Mouse (Mus musculus) embryonic stem cell, embryonic (primary cell): ENCODE measurements around the gene Ccz1.

Source experiments
- CTCF ChIA-PET, 4 experiments: fragments of 300-600 bp in 2 of 4; fragments of 350-600 bp in 2 of 4; sonication (Branson Sonifier 250); formaldehyde crosslinking; loops; one replicate each; lab custom pipeline; 2022; ENCODE audit warnings: inconsistent platforms in 2 of 4; lab: Charles Lee
- POLR2A ChIA-PET, 4 experiments: fragments of 300-600 bp in 2 of 4; fragments of 350-600 bp in 2 of 4; sonication (Branson Sonifier 250); formaldehyde crosslinking; loops; one replicate each; lab custom pipeline; 2022; ENCODE audit warnings: antibody characterized with exemption in 4 of 4, inconsistent platforms in 1 of 4; lab: Charles Lee

Gene Ccz1

DNA sequence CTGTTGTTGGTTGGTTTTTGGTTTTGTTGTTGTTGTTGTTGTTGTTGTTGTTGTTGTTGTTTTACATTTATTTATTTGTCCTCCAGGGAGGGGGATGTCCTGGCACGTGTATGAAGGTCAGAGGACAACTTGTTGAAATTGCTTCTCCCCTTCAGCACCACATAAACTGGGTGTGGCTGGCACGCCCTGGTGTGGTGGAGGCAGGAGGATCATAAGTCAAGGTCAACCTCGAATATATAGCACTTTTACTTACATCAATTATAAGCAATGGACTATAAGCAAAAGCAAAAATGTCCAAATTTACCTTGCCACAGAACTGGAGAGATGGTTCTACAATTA is 604 bp upstream of the Ccz1 start:
- ChIA-PET CTCF (interaction anchor here (0.7 to 1.4 kb wide), 4 partner anchors 23 to 236 kb away, joined by 3 to 6 read pairs (median 3); no protein-coding TSS in a partner anchor), POLR2A (interaction anchor here (0.5 to 1.7 kb wide), 31 partner anchors 8 to 306 kb away, joined by 3 to 12 read pairs (median 4); partner anchors contain the start of genes Aimp2 (in 2 of the 4), Ocm (in 2 of the 4), Pms2 (in 2 of the 4) and Lmtk2 (in 1 of the 4))

DNA sequence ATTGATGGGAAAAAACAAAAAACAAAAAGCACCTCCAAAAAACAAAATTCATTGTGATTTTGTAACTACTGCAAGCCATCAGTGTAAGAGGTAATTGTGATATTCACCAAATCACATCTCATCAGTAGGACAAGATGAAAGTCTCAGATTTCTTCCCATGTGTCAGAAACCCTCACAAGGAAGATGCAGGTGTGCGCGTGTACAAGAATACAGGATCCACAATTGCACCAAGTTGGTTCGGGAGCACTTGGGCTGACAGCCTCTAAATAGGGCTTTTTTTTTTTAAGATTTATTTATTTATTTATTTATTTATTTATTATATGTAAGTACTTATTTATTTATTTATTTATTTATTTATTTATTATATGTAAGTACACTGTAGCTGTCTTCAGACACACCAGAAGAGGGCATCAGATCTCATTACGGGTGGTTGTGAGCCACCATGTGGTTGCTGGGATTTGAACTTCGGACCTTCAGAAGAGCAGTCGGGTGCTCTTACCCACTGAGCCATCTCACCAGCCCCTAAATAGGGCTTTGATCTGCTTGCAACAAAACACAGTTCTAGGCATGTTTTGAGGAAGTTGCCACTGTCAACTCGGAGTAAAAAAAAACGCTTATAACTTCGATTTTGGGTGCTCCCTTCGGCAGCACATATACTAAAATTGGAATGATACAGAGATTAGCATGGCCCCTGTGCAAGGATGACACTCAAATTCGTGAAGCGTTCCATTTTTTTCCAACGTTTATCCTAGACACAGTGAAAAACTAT is 1.1 kb downstream of the Ccz1 start:
- CTCF ChIA-PET: interaction anchor here in 1 of 4 experiments (1.4 kb wide), 1 partner anchor 194 kb away, joined by 6 read pairs; no protein-coding TSS in a partner anchor

DNA sequence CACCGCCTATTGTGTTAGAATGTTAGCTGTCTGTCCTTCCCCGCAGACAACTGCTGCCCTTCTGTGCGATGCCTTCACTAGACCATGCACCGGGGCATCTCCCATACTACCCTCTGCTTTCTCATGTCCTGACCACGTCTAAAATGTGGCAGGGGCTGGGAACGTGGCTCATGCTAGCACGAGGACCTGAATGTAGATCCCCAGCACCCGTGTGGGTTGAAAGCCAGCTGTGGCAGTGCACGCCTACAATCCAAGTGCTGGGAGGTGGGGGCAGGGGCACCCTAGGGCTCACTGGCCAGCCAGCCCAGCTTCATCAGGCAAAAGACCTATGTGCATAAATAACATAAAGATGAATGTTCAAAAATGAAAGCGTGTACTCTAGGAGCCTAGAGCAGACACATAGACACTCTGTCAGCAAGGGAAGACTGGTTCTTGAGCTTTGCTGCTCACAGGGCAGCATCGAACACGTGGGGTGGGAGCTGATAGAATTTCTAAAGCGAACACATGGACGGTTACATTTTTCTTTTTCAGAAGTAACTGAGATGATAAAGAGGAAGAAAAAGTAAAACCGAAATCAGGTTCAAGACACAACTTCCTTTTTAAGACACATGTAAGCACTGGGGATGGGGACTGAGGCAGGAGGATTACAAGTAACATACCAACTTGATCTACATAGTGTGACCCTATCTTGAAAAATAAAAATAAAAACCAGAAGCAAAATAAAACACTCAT is 12.1 kb downstream of the Ccz1 start:
- POLR2A ChIA-PET: interaction anchor here in 2 of 4 experiments (0.6 to 2.2 kb wide), 4 partner anchors 12 to 282 kb away, joined by 3 to 12 read pairs (median 6); partner anchors contain the start of gene Ccz1 (in 1 of the 2)

More for the DNA sequence above, 1.1 kb downstream of the Ccz1 start:
- POLR2A ChIA-PET: interaction anchor here in 2 of 4 experiments (1.2 to 1.5 kb wide), 8 partner anchors 8 to 92 kb away, joined by 3 to 12 read pairs (median 5); partner anchors contain the start of gene Lmtk2 (in 1 of the 2)

DNA sequence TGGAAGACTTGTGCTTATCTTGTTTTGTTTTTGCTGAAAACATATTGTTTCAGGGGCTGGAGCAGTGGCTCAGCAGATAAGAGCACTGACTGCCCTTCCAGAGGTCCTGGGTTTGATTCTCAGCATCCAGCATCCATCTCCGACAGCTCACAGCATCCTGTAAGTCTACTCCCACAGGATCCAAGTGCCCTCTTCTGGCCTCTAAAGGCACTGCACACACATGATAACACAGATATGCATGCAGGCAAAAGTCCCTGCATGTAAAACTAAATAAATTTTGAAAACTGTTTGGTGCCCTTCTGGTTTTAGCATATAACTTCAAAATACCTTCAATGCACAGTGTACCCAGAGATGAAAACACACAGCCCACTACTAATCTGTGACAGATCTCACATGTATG is 15.3 kb downstream of the Ccz1 start:
- ChIA-PET CTCF (interaction anchor here (0.5 to 2.1 kb wide), 42 partner anchors 9 to 922 kb away, joined by 3 to 16 read pairs (median 4); partner anchors contain the start of genes Rsph10b (in 2 of the 4), Aimp2 (in 1 of the 4), Pms2 (in 1 of the 4) and Usp42 (in 1 of the 4)), POLR2A (interaction anchor here (1.0 to 2.1 kb wide), 12 partner anchors 8 to 267 kb away, joined by 3 to 7 read pairs (median 4); partner anchors contain the start of genes Ccz1 (in 2 of the 4), Aimp2 (in 1 of the 4), Pms2 (in 1 of the 4) and Rsph10b (in 1 of the 4))

More for the DNA sequence above, 12.1 kb downstream of the Ccz1 start:
- CTCF ChIA-PET: no interaction called here

DNA sequence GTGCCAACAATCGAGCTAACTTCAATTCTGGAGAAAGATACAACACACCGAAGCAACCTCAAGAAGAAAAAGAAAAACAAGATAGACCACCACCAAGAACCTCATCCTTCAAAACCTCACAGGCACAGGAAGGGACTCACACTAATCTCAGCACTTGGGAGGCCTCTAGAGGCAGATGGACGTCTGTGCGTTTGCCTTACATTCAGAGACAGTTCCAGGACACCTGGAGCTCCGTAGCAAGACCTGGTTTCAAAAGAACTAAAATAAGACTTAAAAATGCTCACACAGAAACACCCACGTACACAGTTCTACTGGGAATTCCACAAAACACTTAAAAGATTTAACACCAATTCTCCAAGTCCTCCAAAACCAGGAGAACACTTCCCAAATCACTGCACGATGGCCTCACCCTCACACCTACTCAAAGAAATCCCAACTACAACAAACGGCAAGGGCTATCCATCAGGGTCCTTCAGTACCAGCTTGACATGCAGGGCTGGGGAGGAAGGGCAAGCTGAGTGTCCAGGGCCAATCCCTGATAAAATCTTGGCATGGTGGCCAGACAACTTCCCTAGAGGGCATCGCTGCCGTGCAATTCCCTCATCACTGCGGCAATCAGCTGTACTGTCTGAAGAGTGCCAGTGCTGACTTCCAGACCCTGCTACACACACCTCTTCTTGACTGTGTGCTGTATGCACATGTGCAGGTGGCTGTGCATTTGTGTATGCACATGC is 19.9 kb downstream of the Ccz1 start:
- ChIA-PET CTCF (interaction anchor here in 1 of 4 experiments (0.6 to 3.5 kb wide), 5 partner anchors 20 to 427 kb away, joined by 3 to 22 read pairs (median 4); partner anchors contain the start of gene Rsph10b), POLR2A (interaction anchor here in 2 of 4 experiments (0.7 to 2.6 kb wide), 6 partner anchors 9 to 292 kb away, joined by 3 to 12 read pairs (median 4); partner anchors contain the start of genes Ccz1 (in 1 of the 2) and Rsph10b (in 1 of the 2))

DNA sequence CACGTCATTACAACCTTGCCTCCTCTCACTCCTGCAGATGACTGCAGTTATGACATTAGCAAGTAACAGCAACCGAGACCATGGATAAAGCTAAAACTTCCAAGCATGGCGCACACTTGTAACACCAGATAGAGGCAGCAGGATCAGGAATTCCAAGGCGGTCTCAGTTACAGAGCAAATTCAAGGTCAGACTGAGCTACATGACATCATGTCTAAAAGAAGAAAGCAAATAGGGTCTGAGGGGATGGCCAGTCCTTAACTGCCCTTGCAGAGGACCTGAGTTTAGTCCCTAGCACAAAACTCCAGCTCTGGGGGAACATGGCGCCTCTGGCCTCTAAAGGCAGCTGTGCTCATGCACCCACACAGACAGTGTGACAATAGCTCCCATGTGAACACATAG is 20.8 kb downstream of the Ccz1 start:
- POLR2A ChIA-PET: interaction anchor here in 2 of 4 experiments (0.7 to 2.6 kb wide), 6 partner anchors 8 to 233 kb away, joined by 3 to 12 read pairs (median 4); partner anchors contain the start of genes Ccz1 (in 1 of the 2) and Rsph10b (in 1 of the 2)
- CTCF ChIA-PET: interaction anchor here in 2 of 4 experiments (0.6 to 3.5 kb wide), 3 partner anchors 19 to 426 kb away, joined by 3 to 22 read pairs (median 6); no protein-coding TSS in a partner anchor

DNA sequence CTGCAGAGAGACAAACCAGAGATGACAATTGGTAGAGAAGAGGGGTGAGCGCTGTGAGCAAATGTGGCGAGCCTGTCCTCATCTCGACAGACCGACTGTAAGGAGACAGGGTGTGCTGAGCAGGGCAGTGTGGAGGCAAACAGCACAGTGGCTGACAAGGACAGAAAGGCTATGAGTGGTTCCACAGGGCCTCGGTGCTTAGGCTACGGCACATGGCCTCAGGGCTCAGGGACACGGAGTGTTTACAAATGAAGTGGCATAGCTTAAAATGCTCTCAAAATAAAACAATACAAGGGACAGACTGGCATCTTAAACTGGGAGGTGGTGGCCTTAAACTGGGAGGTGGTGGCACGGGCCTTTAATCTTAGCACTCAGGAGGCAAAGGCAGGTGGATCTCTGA is 21.4 kb downstream of the Ccz1 start:
- ChIA-PET POLR2A (interaction anchor here in 3 of 4 experiments (1.0 to 3.7 kb wide), 6 partner anchors 8 to 197 kb away, joined by 3 to 16 read pairs (median 4); partner anchors contain the start of genes Bhlha15 (in 1 of the 3) and Ccz1 (in 1 of the 3)), CTCF (interaction anchor here in 1 of 4 experiments (1.0 to 3.5 kb wide), 2 partner anchors 19 to 22 kb away, joined by 3 to 22 read pairs; partner anchors contain the start of gene Ccz1)

DNA sequence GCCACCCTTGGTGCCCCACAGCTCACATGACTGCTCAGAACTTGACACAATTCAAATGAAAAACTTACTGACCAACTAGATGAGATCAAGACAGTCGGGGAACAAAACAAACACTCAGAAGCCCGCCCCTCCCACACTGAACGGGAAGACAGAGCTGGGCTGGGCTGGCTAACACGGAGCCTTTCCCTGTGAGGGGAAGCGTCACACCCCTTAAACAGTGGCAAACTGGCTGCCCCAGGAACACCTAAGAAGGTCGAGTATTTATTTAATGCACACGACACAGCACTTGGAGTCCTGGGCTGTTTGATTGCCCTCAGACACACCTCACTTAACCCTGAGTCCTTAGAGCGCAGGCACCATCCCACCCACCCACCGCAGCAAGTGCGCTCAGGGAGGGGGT is 22.0 kb downstream of the Ccz1 start:
- ChIA-PET POLR2A (interaction anchor here in 3 of 4 experiments (1.0 to 3.7 kb wide), 4 partner anchors 12 to 197 kb away, joined by 3 to 16 read pairs (median 4); partner anchors contain the start of genes Bhlha15 (in 1 of the 3) and Ccz1 (in 1 of the 3)), CTCF (interaction anchor here in 1 of 4 experiments (1.0 to 3.5 kb wide), 2 partner anchors 18 to 22 kb away, joined by 3 to 22 read pairs; partner anchors contain the start of gene Ccz1)

DNA sequence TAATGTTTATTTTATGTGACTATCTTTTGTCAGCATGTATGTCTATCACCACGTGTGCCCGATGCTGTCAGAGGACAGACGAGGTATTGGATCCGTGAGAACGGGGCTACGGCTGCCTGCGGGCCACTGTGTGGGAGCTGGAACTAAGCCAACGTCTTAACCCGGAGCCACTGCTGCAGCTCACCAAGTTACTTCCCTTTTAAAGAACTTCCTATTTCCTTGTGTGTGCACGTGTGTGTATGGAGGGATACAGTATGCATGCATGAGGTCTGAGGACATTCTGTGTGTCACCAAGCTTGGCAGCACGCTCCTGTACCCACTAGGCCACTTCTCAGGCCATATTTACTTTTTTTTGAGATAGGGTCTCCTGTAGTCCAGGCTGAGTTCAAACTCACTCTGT is 24.6 kb downstream of the Ccz1 start:
- CTCF ChIA-PET: interaction anchor here in 2 of 4 experiments (0.7 to 3.5 kb wide), 4 partner anchors 9 to 61 kb away, joined by 3 to 9 read pairs (median 7); no protein-coding TSS in a partner anchor
- POLR2A ChIA-PET: interaction anchor here in 1 of 4 experiments (0.6 to 3.7 kb wide), 4 partner anchors 9 to 244 kb away, joined by 3 to 16 read pairs (median 4); partner anchors contain the start of gene Ccz1

DNA sequence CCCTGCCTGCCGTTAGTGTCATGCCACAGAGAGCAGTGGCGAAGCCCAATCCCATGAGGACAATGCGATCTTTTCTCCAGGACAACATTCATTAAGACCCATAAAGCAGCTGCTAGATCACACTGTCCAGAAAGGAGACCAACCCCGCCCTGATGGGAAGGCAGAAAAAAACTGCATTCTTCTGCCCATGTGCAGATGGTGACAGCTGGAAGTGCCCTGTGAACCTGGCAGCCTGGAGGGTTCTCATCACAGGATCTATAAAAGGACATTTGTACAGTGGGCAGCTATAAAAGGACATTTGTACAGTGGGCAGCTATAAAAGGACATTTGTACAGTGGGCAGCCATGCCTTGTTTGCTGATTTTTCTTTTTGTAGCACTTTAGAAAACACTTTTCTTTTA is 25.6 kb downstream of the Ccz1 start:
- CTCF ChIA-PET: interaction anchor here in 3 of 4 experiments (0.6 to 3.5 kb wide), 4 partner anchors 10 to 46 kb away, joined by 3 to 9 read pairs (median 6); no protein-coding TSS in a partner anchor
- POLR2A ChIA-PET: interaction anchor here in 2 of 4 experiments (0.6 to 1.4 kb wide), 3 partner anchors 11 to 933 kb away, joined by 3 to 4 read pairs (median 3); no protein-coding TSS in a partner anchor

DNA sequence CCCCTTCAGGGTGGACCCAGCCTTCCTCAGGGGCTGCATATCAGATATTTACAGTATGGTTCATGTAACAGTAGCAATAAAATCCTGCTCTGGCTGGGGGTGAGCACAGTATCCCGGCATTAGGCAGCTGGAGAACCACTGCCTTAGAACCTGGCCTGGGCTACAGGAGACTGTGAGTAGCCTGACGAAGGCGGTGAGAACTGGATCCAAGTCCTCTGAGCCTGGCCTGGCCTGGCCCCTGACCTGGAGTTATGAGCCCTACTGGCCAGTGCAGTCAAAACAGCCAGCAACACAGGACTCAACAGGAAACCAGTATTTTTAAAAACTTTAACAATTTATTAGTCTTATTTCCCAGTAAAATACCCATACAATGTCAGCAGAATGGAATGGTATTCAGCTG is 27.1 kb downstream of the Ccz1 start:
- ChIA-PET POLR2A (interaction anchor here in 2 of 4 experiments (0.6 to 1.0 kb wide), 2 partner anchors 12 to 555 kb away, joined by 3 to 5 read pairs; no protein-coding TSS in a partner anchor), CTCF (interaction anchor here in 1 of 4 experiments (3.5 kb wide), 1 partner anchor 12 kb away, joined by 9 read pairs; no protein-coding TSS in a partner anchor)

DNA sequence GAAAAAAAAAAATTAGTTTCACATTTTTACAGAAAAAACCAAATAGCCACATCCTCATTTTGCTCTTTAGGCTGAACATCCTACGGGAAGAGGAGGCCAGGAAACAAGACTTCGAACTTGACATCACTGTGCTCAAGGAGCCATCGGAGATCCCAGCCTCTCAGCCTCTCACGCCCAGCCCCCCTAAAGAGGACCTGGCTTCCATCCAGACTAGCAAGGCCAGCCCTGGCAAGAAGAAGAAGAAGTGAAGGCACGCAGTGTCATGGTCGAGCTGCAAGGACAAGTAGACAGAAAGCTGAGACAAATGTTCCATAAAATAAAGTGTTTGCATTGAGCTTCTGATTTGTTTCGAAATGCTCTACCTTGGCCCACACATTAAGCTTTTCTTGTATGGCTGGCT is 29.3 kb downstream of the Ccz1 start:
- ChIA-PET CTCF (interaction anchor here in 3 of 4 experiments (0.6 kb wide), 3 partner anchors 9 to 403 kb away, joined by 3 to 6 read pairs (median 3); partner anchors contain the start of gene Ccz1 (in 1 of the 3)), POLR2A (interaction anchor here in 2 of 4 experiments (0.6 to 3.1 kb wide), 5 partner anchors 9 to 69 kb away, joined by 3 to 12 read pairs (median 3); partner anchors contain the start of gene Ccz1 (in 1 of the 2))

DNA sequence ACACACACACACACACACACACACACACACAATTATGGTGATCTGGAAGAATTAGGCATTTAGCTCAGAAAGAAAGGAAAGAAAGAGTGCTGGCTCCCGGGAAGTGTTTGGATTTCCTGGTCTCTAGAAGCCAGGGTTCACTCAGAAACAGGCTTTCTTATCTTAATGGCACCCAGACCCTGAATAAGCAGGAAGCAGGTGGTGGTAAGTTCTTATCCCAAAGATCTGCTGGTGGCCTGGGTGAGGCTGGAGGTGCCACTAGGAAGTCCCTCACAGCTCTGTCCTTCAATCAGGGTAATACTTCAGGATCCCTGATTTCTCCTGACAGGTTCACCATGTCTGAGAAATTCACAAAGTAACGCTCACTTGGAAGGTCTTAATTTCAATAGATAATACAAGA is 32.3 kb downstream of the Ccz1 start:
- CTCF ChIA-PET: interaction anchor here in 1 of 4 experiments (0.9 kb wide), 1 partner anchor 22 kb away, joined by 5 read pairs; no protein-coding TSS in a partner anchor
- POLR2A ChIA-PET: interaction anchor here in 2 of 4 experiments (0.6 to 1.8 kb wide), 5 partner anchors 17 to 85 kb away, joined by 3 to 10 read pairs (median 4); partner anchors contain the start of genes Ankrd61 (in 1 of the 2) and Ccz1 (in 1 of the 2)

DNA sequence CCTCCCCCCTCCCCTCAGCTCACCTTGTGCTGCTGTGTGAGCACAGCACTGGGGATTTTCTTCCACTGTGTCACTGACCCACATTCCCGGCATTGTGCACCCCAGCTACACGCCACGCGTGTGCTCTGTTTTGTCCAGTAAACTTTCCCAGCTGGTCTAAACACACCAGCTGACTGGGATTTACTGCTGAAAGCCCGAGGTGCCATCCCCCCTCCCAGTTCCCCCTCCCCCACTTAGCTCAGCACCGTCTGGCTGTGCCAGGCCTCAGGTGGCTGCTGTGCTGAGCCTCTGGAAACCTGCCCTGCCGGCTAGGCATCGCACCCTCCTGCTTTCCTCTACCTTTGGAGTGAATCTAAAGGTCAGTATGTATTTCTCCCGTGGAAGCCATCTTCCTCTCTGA is 33.8 kb downstream of the Ccz1 start:
- ChIA-PET POLR2A (interaction anchor here in 3 of 4 experiments (0.6 to 2.5 kb wide), 9 partner anchors 11 to 399 kb away, joined by 3 to 16 read pairs (median 3); partner anchors contain the start of gene Rsph10b (in 1 of the 3)), CTCF (interaction anchor here in 3 of 4 experiments (0.6 to 1.2 kb wide), 9 partner anchors 16 to 644 kb away, joined by 3 to 10 read pairs (median 3); no protein-coding TSS in a partner anchor)

DNA sequence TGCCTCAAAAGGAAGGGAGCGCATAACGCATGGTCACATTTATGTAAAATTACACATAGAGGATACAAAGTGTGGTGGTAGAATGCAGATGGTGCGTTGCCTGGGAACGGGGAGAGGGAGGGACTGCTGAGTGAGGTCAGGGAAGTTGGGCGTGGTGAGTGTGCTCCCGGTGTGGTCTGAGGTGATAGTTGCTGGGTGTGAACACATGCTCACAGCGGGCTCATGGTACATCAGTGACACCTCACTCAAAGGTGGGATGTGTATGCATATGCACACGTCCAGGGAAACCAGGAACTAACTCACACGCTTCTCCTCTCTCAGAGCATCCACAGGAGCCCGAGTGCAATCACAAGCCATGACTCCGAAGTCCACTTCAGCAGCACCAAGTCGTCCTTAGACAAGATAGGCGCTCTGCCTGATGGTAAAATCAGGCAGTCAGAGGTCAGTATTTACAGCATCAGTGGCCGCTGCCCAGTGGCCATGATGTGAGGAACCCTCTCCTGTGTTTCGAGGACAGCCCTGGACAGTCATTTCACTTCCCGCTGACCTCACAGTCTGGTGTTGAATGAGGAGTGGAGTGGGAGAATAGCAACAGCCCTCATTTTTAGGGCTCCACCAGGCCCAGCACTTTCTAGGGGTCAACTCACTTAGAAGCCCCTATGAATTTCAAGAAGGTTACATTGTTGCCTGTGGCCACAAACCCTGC is 37.8 kb downstream of the Ccz1 start:
- ChIA-PET CTCF (interaction anchor here in 3 of 4 experiments (0.6 to 3.2 kb wide), 7 partner anchors 9 to 478 kb away, joined by 3 to 19 read pairs (median 9); partner anchors contain the start of genes Rsph10b (in 1 of the 3) and Usp42 (in 1 of the 3)), POLR2A (no interaction called here)
